Mouse (Mus musculus) CD4-positive, CD25-positive, alpha-beta regulatory T cell, adult 4 months (primary cell): Measurements from ENCODE around the gene Agtrap. TPM values are rescaled to one million over a fixed set of nuclear protein-coding genes. Genes with fewer than 3 reads are reported as not detected.

ENCODE experiments used
- ATAC-seq: one replicate; pipeline ENCODE4 v1.8.0; 2017
- polyA plus RNA-seq, 2 experiments: library from polyadenylated mRNA; unstranded; fragments of 100-300 nt; shearing (Covaris generic); gene quantifications; one replicate each; pipeline ENCODE4 v1.2.1; 2017

The Agtrap gene
- polyA plus RNA-seq, 2 experiments from 2014 or later, result 19.0 to 20.0 TPM

DNA sequence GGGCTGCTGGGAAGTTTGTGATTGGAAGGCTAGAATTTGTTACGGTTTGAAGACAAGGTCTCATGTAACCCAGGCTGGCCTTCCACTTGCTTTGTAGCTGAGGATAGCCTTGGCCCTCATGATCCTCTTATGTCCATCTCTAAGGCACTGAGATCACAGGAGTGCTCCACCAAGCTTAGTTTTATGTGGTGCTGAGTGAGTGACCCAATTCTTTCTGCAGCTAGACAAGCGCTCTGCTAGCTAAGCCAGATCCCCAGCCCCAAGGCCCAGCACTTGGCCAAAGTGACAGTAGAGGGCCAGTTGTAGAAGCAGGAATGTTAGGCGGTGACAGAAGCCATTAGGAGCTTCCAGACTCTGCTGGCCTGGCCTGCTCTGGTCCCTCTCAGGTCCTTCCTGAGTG lies 16.3 kb upstream of the Agtrap start:
- ATAC-seq, result no peak

DNA sequence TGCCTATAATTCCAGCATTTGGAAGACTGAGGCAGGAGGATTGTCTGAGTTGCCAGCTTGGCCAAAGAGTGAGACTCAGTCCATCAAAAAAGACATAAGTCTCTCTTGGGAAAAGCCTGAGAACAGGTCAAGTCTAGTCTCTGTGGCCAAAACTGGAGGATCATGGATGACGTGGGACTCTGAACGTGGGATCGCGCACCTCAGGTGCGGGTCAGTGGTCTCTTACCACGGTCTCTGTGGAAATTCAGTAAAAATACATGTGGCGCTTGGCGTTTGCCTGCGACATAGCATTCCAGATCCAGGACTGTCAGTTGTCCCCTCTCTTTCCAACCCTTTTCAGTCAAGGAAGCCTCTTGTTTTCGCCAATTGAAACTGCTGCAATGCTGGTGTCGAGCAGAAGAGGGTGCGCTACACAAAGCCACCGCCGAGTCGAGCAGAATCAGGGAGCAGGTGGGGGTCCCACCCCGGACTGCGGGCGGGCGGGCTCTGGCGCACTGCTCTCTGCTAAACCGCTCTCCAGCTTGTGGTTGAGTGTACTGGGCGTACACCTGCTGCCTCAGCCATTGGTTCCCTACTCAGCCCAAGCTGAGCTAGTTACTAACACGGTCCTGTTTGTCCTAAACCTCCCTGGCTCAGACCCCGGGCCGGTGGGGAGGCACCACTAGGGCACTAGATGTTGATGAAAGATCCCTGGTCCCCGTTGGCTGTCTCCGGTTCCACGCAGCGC lies 14.1 kb upstream of the Agtrap start:
- ATAC-seq, result peak; percentile 81

DNA sequence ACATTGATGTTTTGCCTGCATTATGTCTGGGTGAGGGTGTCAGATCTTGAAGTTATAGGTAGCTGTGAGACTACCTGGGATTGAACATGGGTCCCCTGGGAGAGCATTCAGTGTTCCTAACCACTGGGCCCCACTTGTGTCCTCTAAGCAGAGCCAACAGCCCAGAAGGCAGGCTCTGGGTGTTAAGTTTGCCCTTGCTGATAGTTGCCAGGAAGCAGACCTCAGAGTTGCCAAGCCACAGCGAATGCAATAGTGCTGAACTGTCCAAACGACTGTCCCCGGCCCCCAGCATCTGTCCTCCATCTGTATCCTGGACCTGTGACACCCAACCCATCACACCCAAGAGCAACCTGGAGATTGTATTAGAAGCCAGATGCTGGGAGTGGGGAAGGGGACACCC lies 10.8 kb upstream of the Agtrap start:
- ATAC-seq, result no peak

DNA sequence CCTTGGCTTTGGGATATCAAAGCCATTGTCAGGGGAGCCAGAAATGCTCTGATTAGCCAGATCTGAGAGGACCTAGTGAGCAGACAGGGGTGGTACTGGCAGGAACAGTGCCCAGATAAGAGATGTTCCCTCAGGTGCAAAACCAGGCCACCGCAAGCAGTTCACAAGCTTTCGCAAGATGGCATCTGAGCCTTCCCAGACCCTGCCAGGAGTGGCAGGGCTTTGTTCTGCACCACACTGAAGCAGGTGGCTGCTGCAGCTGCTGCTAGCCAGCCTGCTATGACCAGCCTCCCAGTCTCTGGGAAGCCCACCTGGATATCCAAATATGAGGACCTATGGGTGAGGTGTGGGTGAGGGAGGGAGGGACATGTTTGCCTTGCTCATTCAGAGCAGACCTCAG lies 10.1 kb upstream of the Agtrap start:
- ATAC-seq, result no peak

DNA sequence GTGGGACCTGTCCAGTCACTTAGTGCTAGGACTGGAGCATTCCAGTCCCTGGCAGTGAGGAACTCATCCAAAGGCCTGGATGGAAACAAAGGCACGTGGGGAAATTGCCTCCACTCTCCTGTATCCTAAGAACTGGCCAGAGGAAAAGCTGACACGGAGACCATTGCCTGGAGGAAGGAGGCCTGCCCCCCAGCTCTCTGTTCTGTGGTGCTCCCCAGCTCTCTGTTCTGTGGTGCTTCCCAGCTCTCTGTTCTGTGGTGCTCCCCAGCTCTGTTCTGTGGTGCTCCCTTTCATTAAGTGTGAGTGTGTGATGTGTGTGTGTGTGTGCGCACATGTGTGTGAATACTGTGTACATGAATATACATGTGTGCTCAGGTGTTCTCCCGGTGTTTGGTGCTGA lies 7.2 kb upstream of the Agtrap start:
- ATAC-seq, result no peak

DNA sequence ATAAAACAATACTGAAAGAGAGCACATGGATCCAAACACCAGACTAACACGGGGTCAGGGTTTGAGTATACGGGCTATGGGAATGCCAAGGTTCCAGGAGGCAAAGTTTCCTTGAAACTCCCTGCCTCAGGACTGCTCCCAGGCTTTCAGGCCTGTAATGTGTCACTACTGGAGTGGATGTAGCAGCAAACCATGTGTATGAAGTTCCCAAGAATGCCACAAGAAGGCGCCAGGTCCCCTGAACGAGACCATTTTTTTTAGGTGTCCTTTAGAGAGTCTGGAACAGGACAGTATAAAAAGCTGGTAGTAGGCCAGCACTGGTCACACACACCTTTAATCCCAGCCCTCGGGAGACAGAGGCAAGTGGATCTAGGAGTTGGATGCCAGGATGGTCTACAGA lies 6.3 kb upstream of the Agtrap start:
- no peak for ATAC-seq

DNA sequence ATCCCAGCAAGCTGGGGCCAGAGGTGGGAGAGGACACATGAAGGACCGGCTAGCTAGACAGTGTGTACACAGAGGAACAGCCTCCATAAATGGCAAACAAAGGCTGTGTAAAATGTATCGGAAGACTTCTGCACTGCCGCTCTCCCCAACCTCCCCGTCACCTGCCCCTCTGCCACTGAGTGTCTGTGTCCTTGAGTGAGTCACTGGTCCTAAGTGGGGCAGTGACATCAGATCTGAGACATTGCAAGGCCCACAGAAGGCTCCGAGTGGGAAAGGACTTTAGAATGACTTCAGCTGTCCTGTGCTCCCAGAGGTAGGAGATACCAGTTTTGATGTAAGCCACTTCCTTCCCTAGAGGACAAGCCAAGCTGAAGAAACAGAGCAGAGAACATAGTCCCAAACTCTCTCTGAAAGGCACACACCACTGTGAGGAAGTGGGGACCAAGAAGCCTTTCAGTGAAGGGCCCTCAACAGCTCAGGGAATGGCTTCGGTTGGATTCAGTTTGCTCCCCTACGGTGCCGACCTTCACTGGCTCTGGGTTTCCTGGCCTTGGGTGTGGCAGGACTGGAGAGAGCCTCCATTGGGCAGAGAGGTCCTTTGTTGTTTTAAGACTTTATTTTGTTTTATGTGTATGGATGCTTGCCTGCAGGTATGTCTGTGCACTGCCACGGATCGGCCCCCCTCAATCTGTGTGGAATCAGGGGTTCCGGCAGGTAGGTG lies 4.9 kb upstream of the Agtrap start:
- no peak for ATAC-seq

DNA sequence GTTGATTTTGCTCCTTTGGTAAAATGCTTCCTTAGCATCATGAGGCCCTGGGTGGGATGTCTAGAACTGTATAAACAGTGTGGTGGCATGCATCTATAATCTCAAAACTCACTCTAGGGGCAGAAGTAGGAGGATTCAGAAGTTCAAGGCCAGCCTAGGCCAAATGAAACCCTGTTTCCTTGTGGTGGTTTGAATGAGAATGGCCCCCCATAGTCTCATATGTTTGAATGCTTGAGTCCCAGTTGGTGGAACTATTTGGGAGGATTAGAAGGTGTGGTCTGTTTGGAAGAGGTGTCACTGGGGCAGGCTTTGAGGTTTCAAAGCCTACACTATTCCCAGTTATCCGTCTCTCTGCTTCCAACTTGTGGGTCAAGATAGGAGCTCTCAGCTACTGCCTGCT lies 3.4 kb upstream of the Agtrap start:
- ATAC-seq, result no peak

DNA sequence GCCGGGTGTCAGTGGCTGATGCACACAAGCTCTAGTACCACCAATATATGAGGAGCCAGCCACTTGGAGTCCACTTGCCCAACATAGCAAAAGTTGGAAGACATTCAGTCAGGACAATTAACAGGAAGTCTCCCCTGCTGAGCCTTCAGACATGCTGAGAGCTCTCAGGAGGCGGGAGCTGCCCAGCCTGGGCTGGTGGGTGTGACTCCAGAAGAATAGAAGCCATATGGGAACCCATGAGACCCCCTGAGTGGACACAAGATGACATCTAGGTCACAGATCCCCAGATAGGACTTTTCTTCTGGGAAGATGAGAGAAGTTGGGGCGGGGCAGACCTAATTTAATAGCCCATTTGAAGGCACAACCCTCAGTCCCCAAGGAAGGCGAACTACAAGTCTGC lies 1.3 kb upstream of the Agtrap start:
- ATAC-seq, result no peak

DNA sequence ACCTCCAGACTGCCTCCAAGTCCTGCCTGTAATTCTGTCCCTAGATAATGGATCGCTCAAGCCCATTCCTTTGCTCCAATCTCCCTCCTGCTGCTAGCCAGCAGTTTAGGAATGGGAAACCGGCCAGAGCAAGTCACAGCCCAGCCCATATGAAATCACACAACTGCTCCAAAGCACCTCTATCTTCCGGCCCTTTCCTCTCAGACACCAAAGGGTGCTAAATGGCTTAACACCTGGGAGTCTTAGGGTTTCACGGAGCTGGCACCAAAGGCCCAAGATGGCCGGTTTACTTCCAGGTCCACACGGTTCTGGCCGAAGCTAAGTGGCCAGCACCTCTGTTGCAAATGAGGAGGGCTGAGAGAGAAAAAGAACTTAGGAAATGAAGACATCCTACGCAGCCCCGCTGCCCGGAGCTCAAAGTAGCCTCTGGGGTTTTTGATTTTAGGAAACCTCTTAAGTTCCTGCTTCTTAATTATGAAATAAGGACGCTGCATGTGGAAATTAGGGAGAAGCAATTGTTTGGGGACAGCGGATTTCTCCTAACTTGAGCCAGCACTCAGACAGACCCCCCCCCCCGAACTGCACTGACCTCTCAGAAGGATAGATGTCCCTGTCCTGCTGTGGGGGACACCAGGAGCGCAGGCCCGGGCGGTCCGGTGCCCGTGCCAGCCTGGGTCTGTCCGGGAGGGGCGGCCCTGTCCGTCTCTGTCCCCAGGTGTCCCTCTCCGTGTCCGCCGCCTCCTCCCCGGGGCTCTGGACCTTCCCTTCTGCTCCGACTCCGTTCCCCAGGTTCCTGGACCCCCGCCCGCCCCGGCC lies 532 bp downstream of the Agtrap start:
- no peak for ATAC-seq

DNA sequence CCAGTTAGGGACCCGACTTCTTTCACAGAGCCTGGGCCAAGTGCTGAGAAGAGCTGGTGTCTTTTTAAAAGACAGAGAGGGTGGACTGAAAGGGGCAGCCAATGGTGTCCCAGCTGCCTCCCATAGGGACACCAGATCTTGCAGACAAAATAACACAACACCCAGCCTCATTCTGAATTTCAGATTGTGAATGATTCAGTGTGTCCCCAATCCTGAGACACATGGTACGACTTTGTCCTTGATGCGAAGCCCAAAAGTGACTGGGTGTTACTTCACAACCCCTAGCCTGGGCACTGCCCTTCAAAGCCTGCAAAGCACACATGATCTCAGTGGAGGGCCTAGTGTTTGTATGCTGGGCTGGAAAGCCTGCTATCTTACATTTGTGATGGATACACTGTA lies 1.9 kb downstream of the Agtrap start:
- ATAC-seq, result no peak

DNA sequence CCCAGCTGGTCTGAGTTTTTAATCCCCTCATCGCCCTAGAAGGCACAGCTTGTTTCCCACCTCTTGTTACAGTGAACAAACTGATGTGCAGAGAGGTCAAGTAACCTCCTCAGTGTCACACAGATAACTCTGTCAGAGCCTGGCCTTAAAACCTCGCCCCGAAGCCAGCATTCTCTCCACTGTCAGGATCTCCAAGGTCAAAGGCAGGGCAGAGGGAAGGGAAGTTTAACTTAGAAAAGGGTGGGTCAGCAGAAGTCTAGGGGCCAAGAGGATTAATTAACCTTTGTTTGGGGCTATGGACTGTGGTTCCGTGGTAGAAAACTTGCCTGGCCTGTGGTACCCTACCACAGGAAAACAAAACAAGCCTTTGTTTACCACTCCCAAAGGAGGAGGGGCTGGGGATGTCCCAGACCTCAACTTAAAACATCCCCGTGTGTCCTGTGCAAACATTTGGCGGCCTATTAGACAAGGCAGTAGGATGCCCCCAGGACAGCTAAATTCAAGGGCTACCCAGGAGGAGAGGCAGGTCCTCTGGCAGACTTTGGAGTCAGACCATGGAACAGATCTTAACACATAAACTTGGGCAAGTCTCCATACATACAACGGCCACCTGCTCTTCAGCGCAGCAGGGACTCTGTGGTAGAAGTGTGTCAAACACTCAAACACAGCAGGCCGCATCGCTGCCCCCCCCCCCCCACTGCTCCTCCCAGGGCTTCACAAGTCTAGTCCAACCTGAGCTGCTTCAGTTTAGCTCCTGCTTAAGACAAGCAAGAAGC lies 2.5 kb downstream of the Agtrap start:
- ATAC-seq, result no peak

DNA sequence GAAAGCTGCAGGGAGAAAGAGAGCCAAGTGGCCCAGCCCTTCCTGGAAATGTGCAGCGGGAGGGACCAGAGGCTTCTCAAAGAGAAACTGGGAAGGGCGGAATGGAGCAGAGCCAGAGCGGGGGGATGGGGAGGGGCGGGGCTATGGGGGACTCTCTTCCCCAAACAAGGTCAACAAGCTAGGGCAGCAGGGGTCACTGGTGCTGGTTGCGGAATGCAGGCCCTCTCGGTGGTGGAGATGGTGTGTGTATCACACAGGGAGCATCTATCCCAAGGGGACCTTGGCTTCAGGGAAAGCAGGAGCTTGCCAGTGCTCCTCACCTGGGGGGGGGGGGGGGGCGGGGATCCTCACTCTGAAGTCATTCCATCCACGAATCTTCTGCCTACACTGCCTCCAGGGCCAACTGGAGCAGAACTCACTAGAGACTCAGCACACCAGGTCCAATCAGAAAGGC lies 3.5 kb downstream of the Agtrap start:
- no peak for ATAC-seq

DNA sequence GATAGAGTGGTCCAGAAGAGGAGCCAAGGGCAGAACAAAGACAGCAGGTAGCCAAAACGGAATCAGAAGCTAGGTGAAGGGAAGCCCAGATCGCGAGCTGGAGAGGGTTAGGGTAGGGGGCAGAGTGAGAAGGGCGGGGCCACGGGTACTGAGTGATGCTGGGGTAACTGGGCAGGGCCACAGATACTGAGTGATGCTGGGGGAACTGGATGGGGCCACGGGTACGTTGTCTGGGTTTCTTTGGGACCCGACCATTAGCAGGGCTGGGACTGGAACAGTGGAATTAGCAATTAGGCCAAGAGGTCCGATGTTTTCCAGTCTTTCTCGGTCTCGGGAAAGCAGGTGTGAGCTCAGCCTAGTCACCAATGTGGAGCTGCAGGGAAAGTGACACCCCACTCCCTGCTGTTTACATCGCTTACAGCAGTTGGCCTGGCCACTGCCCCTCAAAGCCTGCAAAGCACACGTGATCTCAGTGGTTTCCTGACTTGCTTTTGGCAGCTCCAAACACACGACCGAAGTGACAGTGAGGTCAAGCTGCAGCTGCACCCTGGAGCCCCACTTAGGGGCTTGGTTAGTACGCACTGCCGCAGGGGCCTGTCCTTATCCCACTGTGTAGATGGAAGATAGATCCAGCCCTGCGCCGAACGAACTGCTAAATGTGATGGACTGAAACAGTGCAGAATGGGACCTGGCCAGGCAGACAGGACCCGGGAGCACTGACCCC lies 4.5 kb downstream of the Agtrap start:
- ATAC-seq, result no peak

DNA sequence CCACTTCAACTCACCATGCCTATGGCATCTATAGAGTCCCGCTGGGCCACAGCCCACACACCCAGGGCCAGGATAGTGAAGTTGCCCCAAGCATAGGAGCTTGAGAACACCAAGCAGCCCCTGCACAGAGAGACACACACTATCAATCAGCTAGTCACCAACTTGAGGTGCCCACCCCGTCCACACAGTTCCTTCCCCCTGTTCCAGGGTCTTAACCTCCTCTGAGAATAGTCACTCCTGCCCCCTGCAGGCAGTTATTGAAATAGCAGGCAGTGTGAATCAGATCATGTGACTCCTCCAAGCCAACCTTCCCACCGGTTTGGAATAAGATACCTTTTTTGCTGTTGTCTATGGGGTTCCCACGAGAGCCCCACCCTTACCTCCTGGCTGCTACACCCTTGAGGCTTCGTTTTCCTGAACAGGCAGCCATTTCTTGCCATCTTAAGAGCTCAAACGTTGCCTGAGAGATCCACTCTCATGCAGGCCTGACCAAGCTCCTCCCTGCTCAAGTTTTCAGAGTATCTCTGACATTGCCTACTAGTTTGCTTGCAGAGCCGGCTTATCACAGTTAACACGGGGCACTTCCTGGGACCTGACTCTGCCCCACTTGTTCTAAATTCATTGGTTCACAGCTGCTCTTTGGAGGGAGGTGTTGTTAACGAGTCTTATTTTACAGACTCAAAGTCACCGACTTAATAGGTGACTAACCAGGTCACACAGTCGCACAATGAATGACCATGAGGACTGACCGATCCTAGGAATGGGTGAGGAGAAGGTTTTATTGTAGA lies 5.4 kb downstream of the Agtrap start:
- ATAC-seq, result peak; percentile 71

DNA sequence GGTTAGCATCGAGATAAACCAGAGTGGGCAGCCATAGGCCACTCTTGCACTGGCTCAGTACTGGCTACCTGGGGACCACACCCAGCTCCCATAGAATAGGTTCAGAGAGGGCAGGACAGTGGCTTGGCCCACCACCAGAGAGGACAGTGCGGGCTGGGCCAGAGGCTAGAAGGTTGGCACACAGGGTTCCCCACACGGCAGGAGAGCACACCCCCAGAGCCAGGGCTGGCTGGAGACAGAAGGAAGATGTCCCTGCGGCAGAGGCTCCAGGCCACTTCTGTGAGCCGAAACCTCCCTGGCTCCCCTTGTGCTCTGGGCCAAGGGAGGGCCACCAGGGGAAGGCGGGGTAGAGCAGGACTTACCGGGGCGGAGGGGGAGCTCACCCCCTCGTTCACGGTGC lies 6.6 kb downstream of the Agtrap start:
- no peak for ATAC-seq

DNA sequence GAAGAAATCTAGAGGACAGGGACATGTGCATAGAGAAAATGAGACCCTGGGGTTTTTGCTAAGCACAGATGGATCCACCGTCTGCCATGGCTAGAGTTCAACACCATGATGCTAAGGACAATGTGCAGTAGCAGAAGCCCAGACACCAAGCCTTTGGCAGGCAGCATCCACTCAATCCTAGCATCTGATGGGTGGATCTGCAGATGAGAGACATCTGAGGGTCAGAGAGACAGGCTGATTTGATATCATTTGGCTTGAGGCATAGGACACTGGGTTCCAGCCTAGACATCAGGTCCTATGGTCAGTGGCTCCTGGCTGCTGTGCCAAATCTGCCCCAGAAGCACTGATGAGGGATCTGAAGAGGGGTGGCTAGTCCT lies 7.2 kb downstream of the Agtrap start:
- no peak for ATAC-seq

DNA sequence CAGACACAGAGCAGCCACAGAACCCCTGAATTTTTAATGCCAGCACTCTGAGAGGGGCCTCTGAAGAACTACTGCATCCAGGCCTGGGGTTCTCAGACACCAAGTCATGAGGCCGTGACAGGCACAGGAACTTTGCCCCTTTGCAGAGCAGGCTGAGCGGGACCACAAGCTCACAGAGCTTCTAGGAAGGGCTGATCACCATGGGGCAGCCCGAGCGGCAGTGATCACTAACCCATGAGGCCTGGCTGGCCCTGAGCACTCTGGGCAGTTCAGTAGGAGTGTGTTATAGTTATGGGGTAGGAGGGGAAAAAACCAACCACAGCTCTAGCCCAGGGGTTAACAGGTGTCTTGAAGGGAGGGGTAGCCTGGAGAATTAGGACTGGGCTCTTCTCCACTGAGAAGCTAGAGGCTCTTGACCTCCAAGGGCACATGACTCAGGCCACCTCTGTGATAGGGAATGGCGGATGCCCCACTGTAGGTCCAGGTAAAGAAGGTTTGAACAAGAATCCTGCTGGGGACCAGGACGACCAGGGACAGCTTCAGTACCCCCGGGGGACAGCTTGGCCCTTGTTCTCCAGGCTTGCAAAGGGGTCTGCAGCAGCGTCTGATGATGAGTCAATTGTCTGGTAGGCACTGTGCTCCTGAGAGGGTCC lies 7.8 kb downstream of the Agtrap start:
- no peak for ATAC-seq

DNA sequence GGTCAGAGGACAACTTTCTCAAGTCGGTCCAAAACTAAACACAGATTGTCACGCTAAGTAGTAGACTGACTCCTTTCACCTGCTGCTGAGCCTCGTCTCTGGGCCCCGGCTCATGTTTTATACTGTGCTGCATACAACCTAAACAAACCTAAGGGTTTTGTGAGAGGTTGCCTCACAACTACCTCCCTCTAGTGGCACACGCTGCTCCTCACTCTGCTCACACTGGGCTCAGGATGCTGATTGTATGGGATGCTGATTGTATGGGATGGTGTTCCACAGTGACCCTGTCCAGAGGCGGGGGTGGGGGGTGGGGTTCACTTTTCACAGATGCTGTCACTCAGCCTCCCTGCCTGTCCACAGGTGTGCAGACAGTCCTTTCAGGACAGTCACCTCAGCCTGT lies 8.6 kb downstream of the Agtrap start:
- ATAC-seq, result no peak

DNA sequence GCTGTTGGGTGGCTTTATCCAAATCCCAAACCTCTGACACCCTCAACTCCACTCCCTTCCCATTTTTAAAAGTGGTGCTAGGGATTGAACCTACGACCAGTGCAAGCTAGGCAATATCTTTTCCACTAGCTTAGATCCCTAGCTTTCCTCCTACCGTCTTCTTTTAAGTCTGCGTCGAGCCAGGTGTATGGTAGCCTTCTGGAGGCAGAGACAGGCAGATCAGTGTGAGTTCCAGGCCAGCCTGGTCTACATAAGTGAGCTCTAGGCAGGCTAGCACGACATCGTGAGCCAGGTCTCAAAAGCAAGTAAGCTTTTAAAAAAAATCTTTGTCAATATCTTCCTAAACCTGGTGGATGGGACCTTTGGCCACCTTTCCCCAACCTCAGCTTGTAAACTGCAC lies 11.9 kb downstream of the Agtrap start:
- no peak for ATAC-seq

DNA sequence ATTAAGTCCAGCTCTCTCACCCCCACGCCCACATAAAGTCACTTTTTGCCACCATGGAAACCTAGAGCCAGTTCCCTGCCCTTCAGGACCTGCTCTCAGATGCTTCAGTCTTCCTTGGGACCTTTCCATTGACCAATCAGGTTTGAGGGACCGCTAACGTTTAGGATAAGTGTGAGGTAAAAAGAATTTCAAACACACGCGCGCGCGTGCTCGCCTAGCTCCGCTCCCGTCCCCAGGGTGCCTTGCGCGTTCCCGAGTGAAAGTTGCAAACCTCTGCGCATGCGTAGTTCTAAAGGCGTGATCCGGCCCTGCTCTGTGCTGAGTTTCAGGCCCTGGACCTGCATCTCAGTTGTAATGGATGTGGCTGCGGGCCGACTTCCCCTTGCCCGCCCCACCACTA lies 12.6 kb downstream of the Agtrap start:
- peak; percentile 77 for ATAC-seq
